Mouse (Mus musculus): ENCODE data around the gene Fam163a. TPM values are rescaled to one million over a fixed set of nuclear protein-coding genes. Genes with fewer than 3 reads are reported as not detected.

The Fam163a gene
- total RNA-seq, 2 experiments from 2014 or later = 0.10 TPM; not detected in 1

- no peak for DNase-seq (ENCODE audit: low spot score in 2 of 2)
Observed at GRCm38 (mm10) chr1:156033921-156034320, 170.9 kb downstream of the Fam163a start.

- DNase-seq (ENCODE audit: low spot score in 2 of 2) = no peak
Observed at GRCm38 (mm10) chr1:156028340-156028975, 176.4 kb downstream of the Fam163a start.

GRCm38 (mm10) chr1:156027849-156028248, 177.0 kb downstream of the Fam163a start:
- DNase-seq (ENCODE audit: low spot score in 2 of 2) = no peak

Other genes with a start within 250 kb of the Fam163a start
- 10 to 100 TPM; 65.3 to 67.9 TPM for gene Cep350, start 231.8 kb downstream of the Fam163a start, total RNA-seq (2021)
- 10 to 100 TPM; 86.3 to 87.9 TPM for gene Tor1aip2, start 169.6 kb downstream of the Fam163a start, total RNA-seq (2021)
- gene Tor1aip1, start 168.5 kb downstream of the Fam163a start, total RNA-seq (2021) = 10 to 100 TPM; 73.7 to 87.8 TPM
- gene Tdrd5, start 98.6 kb upstream of the Fam163a start, total RNA-seq (2021) = under 1 TPM in 1 of 2 experiments, not detected in 1; 0.17 TPM
- not detected for gene Nphs2, start 105.7 kb upstream of the Fam163a start, total RNA-seq (2021)
- 100 to 1,000 TPM; 756 to 819 TPM for gene Gm2000, start 161.0 kb upstream of the Fam163a start, total RNA-seq (2021)
- under 1 TPM; 0.21 to 0.61 TPM for gene Axdnd1, start 216.1 kb upstream of the Fam163a start, total RNA-seq (2021)